Mouse (Mus musculus) ES-Bruce4 (cell line): ENCODE measurements around the gene Capn15.

Source experiments
- CTCF ChIP-seq: IDR thresholded peaks from one replicate; pipeline ENCODE4 v1.8.1; 2011; ENCODE audit warnings: low read depth, low read length
- EP300 ChIP-seq: IDR thresholded peaks from 2 replicates; pipeline ENCODE4 v1.6.1; 2011; ENCODE audit warnings: low read depth, low read length; ENCODE audit not compliant: insufficient read depth
- POLR2A ChIP-seq: IDR thresholded peaks from one replicate; pipeline ENCODE4 v1.8.1; 2011; ENCODE audit warnings: low read length; ENCODE audit not compliant: insufficient read depth

DNA sequence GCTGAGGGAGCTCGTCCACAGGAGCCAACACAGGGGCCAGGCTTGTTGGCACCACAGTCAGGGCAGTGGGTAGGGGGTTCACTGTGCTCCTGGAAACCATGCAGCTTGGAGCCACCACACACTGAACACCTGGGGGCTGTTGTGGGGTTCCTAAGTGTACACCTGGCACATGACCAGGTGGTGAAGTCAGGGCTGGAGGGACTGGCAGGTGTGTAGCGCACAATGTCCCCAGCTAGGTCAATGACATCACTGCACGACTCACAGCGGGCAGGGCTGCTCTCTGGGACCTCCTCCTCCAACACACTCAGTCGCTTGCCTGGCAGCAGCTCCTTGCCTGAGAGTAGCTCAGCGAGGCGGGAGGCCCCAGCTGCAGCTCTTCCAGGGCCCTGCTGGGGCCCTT is 21.3 kb downstream of the Capn15 start:
- TF ChIP-seq EP300 (no peak), CTCF (no peak), POLR2A (no peak)
